Mouse (Mus musculus) embryonic facial prominence, embryonic 11.5 days (tissue): Measurements from ENCODE around the gene Hist2h3b. TPM values are rescaled to one million over a fixed set of nuclear protein-coding genes. Genes with fewer than 3 reads are reported as not detected.
"Not testable (repeated sequence)": the region's sequence is repeated elsewhere in the genome, so short reads cannot be mapped to it uniquely, and the experiment has no call there.

Experiments
- ATAC-seq: fragments of 200-750 bp; cut with Nextera tagmentation; replicated peaks from 2 replicates; pipeline ENCODE4 v1.8.0; 2017; ENCODE audit warnings: low read depth; ENCODE audit not compliant: insufficient number of reproducible peaks, low FRiP score, low TSS enrichment
- DNase-seq: peaks from one replicate; pipeline ENCODE4 v3.0.0-alpha.2; 2015; ENCODE audit warnings: low spot score
- H3K27ac ChIP-seq: fragments of 300-500 bp; sonication (generic); replicated peaks from 2 replicates; pipeline ENCODE4 v1.5.1; 2014; ENCODE audit warnings: mild to moderate bottlenecking, low read depth, low read length, control low read depth
- H3K27me3 ChIP-seq: fragments of 300-500 bp; sonication (generic); 2 replicates; pipeline ENCODE4 v1.6.1; 2014; ENCODE audit warnings: mild to moderate bottlenecking, low read length, moderate library complexity, mixed read lengths; ENCODE audit not compliant: control insufficient read depth, insufficient read depth
- H3K36me3 ChIP-seq: fragments of 300-500 bp; sonication (generic); replicated peaks from 2 replicates; pipeline ENCODE4 v1.6.1; 2014; ENCODE audit warnings: low read depth, mild to moderate bottlenecking, low read length, moderate library complexity, mixed read lengths; ENCODE audit not compliant: control insufficient read depth, insufficient read depth
- H3K4me1 ChIP-seq: fragments of 300-500 bp; sonication (generic); 2 replicates; pipeline ENCODE4 v1.6.1; 2014; ENCODE audit warnings: low read length, mixed read lengths; ENCODE audit not compliant: control insufficient read depth, insufficient read depth
- H3K4me2 ChIP-seq: fragments of 300-500 bp; sonication (generic); 2 replicates; pipeline ENCODE4 v1.6.1; 2014; ENCODE audit warnings: low read depth, mild to moderate bottlenecking, control low read depth, low read length, moderate library complexity
- H3K4me3 ChIP-seq: fragments of 300-500 bp; sonication (generic); 2 replicates; pipeline ENCODE4 v1.5.1; 2014; ENCODE audit warnings: low read depth, low read length, control low read depth
- H3K9ac ChIP-seq: fragments of 300-500 bp; sonication (generic); replicated peaks from 2 replicates; pipeline ENCODE4 v1.6.1; 2014; ENCODE audit warnings: mild to moderate bottlenecking, control low read depth, low read length
- H3K9me3 ChIP-seq: fragments of 300-500 bp; sonication (generic); replicated peaks from 2 replicates; pipeline ENCODE4 v1.6.1; 2016; ENCODE audit warnings: mild to moderate bottlenecking, low read length, inconsistent platforms, mixed read lengths; ENCODE audit not compliant: control insufficient read depth
- WGBS: fragments of 180-500 bp; shearing (Covaris S2); extraction: QIAGEN DNeasy Blood & Tissue Kit; methylation state at CpG from one replicate; pipeline ENCODE4 v1.1.7; 2014; 5-methylcytosine and 5-hydroxymethylcytosine counted together
- polyA plus RNA-seq: library from polyadenylated mRNA; unstranded; fragments of >200 nt; fragmentation: Nextera tagmentation; extraction: Ambion mirVana; gene quantifications from 2 replicates; pipeline ENCODE4 v1.2.1, GENCODE M21; 2014

Gene Hist2h3b
- polyA plus RNA-seq, 1 experiment from 2014 or later: 90.2 TPM

- DNase-seq, H3K9ac ChIP-seq, H3K4me3 ChIP-seq, ATAC-seq, H3K4me2 ChIP-seq, H3K36me3 ChIP-seq, H3K27ac ChIP-seq, H3K9me3 ChIP-seq, H3K4me1 ChIP-seq, H3K27me3 ChIP-seq: not testable (repeated sequence)
- 97% methylated on average over 3 of the region's 3 CpGs for WGBS
Measured at GRCm38 (mm10) chr3:96290727-96291126, 22.3 kb downstream of the Hist2h3b start.

DNA sequence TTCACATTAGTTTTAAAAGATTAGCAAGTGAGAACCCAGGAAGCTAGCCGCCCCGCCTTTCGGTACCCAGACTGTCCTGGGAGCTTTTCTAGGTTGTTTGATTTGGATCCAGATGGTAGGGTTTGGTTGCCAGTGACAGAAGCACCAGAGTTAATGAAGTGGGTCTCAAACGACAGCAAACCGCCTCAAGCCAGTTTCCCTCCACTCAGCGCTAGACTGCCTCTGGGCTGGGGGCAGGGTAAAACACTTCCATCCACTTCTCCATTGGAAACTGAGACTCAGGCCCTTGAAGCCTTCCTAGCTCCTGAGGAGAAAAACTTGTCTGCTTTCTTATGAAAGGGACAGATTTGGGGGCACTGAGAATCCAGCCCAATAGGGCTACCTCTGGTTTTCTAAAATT, 24.2 kb downstream of the Hist2h3b start:
- ATAC-seq (no peak), DNase-seq (no peak)
- WGBS: 55% methylated on average over 6 of the region's 6 CpGs
- Histone ChIP-seq H3K36me3 (no peaks in the 10 kb centered on the region), H3K4me2 (no peak overlapping the region), H3K4me1 (no peaks in the 10 kb centered on the region), H3K27ac (no peak overlapping the region), H3K4me3 (no peak overlapping the region), H3K9ac (no peak overlapping the region), H3K9me3 (no peaks in the 10 kb centered on the region), H3K27me3 (no peaks in the 10 kb centered on the region)

- DNase-seq: no peak
- H3K27ac ChIP-seq: no peak overlapping the region
- H3K9ac ChIP-seq: no peak overlapping the region
- WGBS: 56% methylated on average over 5 of the region's 5 CpGs
- ATAC-seq: no peak
- no peak overlapping the region for H3K4me2 ChIP-seq
- no peaks in the 10 kb centered on the region for H3K27me3 ChIP-seq
- no peaks in the 10 kb centered on the region for H3K4me1 ChIP-seq
- H3K4me3 ChIP-seq: no peak overlapping the region
- H3K36me3 ChIP-seq: no peaks in the 10 kb centered on the region
- no peaks in the 10 kb centered on the region for H3K9me3 ChIP-seq
Measured at GRCm38 (mm10) chr3:96293368-96293767, 24.9 kb downstream of the Hist2h3b start.

DNA sequence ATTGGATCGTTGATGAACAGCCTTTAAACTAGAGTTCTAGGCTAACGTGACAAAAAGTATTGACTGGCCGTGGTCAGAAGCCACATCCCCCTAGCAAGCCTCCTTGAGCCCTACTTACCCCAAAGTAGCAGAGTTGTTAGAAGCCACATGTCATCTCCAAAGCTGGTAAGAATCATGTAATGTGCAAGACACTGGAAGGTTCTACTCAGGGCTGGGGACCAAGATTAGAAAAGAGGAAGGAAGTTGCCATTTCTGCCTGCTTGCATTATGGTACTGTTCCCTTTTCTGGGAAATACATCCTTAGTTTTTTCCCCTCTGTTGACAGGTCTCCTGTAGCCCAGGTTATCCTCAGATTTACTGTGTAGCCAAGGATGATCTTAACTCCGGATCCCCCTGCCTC, 25.3 kb downstream of the Hist2h3b start, which contains the start of gene Fcgr1:
Gene Fcgr1, minus strand, starts transcription at position 183 of the 400 bp plus-strand sequence.
- ATAC-seq (no peak), DNase-seq (no peak)
- Histone ChIP-seq H3K9me3 (no peaks in the 10 kb centered on the region), H3K36me3 (no peaks in the 10 kb centered on the region), H3K27ac (no peak within 1 kb of the TSS), H3K9ac (no peak within 1 kb of the TSS), H3K4me2 (no peak within 1 kb of the TSS), H3K27me3 (no peaks in the 10 kb centered on the region), H3K4me1 (no peaks in the 10 kb centered on the region), H3K4me3 (no peak within 1 kb of the TSS)
- WGBS: 81% methylated on average over 4 of the region's 4 CpGs

- H3K4me2 ChIP-seq: no peak overlapping the region
Measured at GRCm38 (mm10) chr3:96298360-96298759, 29.9 kb downstream of the Hist2h3b start.

DNA sequence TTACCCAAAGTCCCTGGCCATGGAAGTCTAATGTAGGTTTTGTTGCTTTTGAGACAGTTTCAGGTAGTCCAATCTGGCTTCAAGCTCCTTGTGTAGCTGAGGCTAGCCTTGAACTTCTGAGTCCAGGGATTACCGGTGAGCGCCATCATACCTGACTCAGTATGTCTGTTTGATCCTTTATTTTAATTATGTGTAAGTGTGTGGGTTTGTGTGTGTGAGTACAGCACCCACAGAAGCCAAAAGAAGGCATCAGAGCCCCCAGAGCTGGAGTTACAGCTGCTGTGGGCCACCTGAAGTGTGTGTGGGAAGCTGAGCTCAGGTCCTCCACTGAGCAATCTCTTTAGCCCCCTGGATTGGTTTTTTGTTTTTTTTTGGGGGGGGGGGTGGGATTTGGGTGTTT, 31.1 kb downstream of the Hist2h3b start:
- Histone ChIP-seq H3K27me3 (no peaks in the 10 kb centered on the region), H3K4me3 (no peak overlapping the region), H3K36me3 (no peaks in the 10 kb centered on the region), H3K9ac (no peak overlapping the region), H3K4me1 (no peaks in the 10 kb centered on the region), H3K9me3 (no peaks in the 10 kb centered on the region), H3K27ac (no peak overlapping the region), H3K4me2 (no peak overlapping the region)
- WGBS: 95% methylated on average over 2 of the region's 2 CpGs
- ATAC-seq (no peak), DNase-seq (no peak)

More at GRCm38 (mm10) chr3:96298360-96298759, 29.9 kb downstream of the Hist2h3b start:
- no peak overlapping the region for H3K27ac ChIP-seq
- no peaks in the 10 kb centered on the region for H3K4me1 ChIP-seq
- no peaks in the 10 kb centered on the region for H3K9me3 ChIP-seq
- no peak overlapping the region for H3K4me3 ChIP-seq
- no peak for ATAC-seq
- no peaks in the 10 kb centered on the region for H3K36me3 ChIP-seq
- H3K27me3 ChIP-seq: no peaks in the 10 kb centered on the region
- no peak for DNase-seq
- H3K9ac ChIP-seq: no peak overlapping the region
- WGBS: 89% methylated on average over 4 of the region's 4 CpGs

DNA sequence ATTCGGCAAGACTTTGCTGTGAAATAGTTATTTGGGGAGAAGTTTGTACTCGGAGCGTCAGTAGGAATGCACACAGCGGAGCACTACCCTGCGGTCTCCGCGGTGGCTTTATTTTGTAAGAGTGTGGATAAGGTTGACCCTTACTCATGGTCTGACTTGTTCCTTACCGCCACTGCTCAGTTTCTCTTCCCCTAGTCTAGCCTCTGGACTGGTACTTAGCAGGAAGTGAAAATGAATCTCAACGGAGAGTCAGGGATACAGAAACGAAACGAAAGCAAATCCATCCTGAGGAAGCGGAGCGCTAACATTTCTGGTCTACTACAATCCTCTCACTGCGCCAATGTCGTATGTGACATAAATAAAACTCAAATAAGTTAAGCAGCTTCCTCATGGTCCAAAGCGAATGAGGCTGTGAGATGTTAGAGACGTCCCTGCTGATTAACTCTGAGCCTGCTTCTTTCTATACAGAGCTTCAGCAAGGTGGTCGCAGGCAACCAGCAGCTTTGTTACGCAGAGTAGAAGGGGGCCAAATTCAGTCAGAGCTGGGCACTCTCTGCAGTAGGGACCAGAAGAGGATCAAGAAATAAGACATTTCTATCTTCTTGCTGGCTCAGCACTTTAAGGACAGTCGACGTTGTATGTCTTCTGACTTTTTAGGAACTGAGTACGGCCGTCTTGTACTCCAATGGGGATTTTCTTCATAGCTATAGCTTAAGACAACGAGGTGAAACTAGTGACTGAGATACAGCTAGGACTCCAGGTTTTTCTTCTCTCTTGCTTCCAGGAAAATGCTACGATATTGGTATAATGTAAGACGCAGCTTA, 32.5 kb downstream of the Hist2h3b start:
- Histone ChIP-seq H3K9me3 (no peaks in the 10 kb centered on the region), H3K27me3 (no peaks in the 10 kb centered on the region), H3K4me1 (no peaks in the 10 kb centered on the region), H3K4me2 (no peak overlapping the region), H3K27ac (no peak overlapping the region), H3K9ac (no peak overlapping the region), H3K36me3 (no peaks in the 10 kb centered on the region), H3K4me3 (no peak overlapping the region)
- WGBS: 73% methylated on average over 26 of the region's 26 CpGs
- DNase-seq (no peak), ATAC-seq (no peak)

DNA sequence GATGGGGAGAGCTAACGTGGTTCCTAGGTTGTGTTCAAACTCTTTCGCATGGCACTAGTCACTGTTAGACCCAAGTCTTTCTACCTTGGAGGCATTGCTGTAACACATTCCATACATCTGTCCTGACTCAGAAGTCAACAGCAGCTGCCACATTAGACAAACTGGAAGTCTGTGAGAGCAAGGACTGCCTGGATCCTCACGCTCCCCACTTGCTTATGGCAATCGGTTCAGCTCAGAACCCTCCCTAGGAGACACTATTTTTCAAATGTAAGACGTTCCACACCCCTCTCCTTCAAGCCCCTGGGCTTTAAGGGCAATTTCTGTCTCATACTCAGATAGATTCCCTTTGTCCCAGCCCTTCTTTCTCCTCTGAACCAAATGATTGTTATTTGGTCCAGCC, 33.6 kb downstream of the Hist2h3b start:
- no peak for DNase-seq
- Histone ChIP-seq H3K9ac (no peak overlapping the region), H3K4me3 (no peak overlapping the region), H3K4me2 (no peak overlapping the region), H3K36me3 (no peaks in the 10 kb centered on the region), H3K27me3 (no peaks in the 10 kb centered on the region), H3K27ac (no peak overlapping the region), H3K4me1 (no peaks in the 10 kb centered on the region), H3K9me3 (no peaks in the 10 kb centered on the region)
- no peak for ATAC-seq
- WGBS: 81% methylated on average over 5 of the region's 5 CpGs
